Mouse (Mus musculus) lung, adult 2 months (tissue): ENCODE measurements around the gene Vangl1.

ENCODE experiments used
- CTCF ChIP-seq: fragments of 200-500 bp; IDR thresholded peaks from 2 replicates; pipeline ENCODE4 v1.5.1; 2011; ENCODE audit warnings: mild to moderate bottlenecking, low read length, control low read depth; ENCODE audit not compliant: insufficient read depth
- POLR2A ChIP-seq: fragments of 200-500 bp; IDR thresholded peaks from 2 replicates; pipeline ENCODE4 v1.6.1; 2011; ENCODE audit warnings: low read depth, mild to moderate bottlenecking, control low read depth, low read length, borderline replicate concordance; ENCODE audit errors: extremely low read depth

DNA sequence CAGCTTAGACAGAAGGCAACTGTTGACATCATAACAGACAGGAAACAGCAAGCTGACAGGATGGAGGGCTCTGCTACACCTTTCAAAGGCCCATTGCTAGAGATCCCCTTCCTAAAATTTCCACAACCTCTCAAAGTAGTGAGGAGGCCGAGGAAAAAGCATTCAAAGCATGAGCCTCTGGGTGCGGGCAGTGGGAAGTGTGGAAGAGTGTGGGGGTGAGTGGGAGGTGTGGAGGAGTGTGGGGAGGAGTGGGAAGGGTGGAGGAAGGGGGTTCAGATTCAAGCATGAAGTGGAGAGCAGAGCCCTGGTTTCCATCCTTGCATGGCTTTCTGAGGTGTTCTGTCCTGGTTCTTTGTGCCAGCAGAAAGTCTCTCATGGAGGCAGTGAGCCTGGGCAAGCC is 13.8 kb upstream of the Vangl1 start:
- TF ChIP-seq CTCF (no peak), POLR2A (no peak)
